Mouse (Mus musculus) CH12.LX (cell line): ENCODE data around the gene Triobp. TPM values are rescaled to one million over a fixed set of nuclear protein-coding genes. Genes with fewer than 3 reads are reported as not detected.

Experiments
- DNase-seq: peaks from one replicate; pipeline ENCODE4 v3.0.0-alpha.2; 2013; ENCODE audit errors: extremely low read depth
- H3K27ac ChIP-seq: 2 replicates; pipeline ENCODE4 v1.5.1; 2012; ENCODE audit warnings: low read depth, mild to moderate bottlenecking, control low read depth, moderate library complexity; ENCODE audit not compliant: insufficient read depth
- H3K27me3 ChIP-seq: replicated peaks from 2 replicates; pipeline ENCODE3; 2012; ENCODE audit warnings: inconsistent platforms
- H3K36me3 ChIP-seq, 2 experiments: replicated peaks in 1 of 2; 2 replicates each; pipeline versions ENCODE3 to v1.6.1; 2012; ENCODE audit warnings: inconsistent platforms in 1 of 2, low read length in 1 of 2, mild to moderate bottlenecking in 1 of 2, mixed read lengths in 1 of 2, moderate library complexity in 1 of 2; ENCODE audit not compliant: control insufficient read depth in 1 of 2, insufficient read depth in 1 of 2
- H3K4me1 ChIP-seq, 2 experiments: 2 replicates each; pipeline ENCODE4 v1.6.1; 2012; ENCODE audit warnings: inconsistent platforms in 1 of 2, moderate library complexity in 1 of 2; ENCODE audit not compliant: insufficient read depth in 2 of 2, control insufficient read depth in 1 of 2
- H3K4me2 ChIP-seq: 2 replicates; pipeline ENCODE4 v1.6.1; 2012; ENCODE audit warnings: low read depth, mild to moderate bottlenecking, control low read depth; ENCODE audit not compliant: poor library complexity, insufficient read depth, severe bottlenecking
- H3K4me3 ChIP-seq, 3 experiments: fragments of 150-350 bp in 1 of 3; sonication (generic) in 1 of 3; replicated peaks in 1 of 3; 2 replicates each; pipeline versions ENCODE3 to v1.5.1; 2011 to 2012; ENCODE audit warnings: low read depth in 2 of 3, low read length in 2 of 3, mild to moderate bottlenecking in 2 of 3, moderate library complexity in 2 of 3, control low read depth in 1 of 3, improper control_type of control experiment in 1 of 3, inconsistent platforms in 1 of 3, mixed read lengths in 1 of 3; ENCODE audit not compliant: poor library complexity in 1 of 3
- H3K79me2 ChIP-seq: replicated peaks from 2 replicates; pipeline ENCODE4 v1.6.1; 2012; ENCODE audit warnings: mild to moderate bottlenecking, moderate library complexity; ENCODE audit not compliant: control insufficient read depth, poor library complexity, insufficient read depth, severe bottlenecking; ENCODE audit errors: extremely low read depth
- H3K9ac ChIP-seq: 2 replicates; pipeline ENCODE4 v1.6.1; 2012; ENCODE audit warnings: low read depth, mild to moderate bottlenecking, control low read depth, moderate library complexity; ENCODE audit not compliant: insufficient read depth
- H3K9me3 ChIP-seq: replicated peaks from 2 replicates; pipeline ENCODE3; 2012; ENCODE audit warnings: low read length, inconsistent platforms, mixed read lengths
- CHD2 ChIP-seq: IDR thresholded peaks from 2 replicates; pipeline ENCODE4 v1.6.1; 2011; ENCODE audit warnings: low read length, improper control_type of control experiment
- ELF1 ChIP-seq: IDR thresholded peaks from 2 replicates; pipeline ENCODE4 v1.6.1; 2014; ENCODE audit warnings: low read depth, mild to moderate bottlenecking, inconsistent platforms, low read length, improper control_type of control experiment
- EP300 ChIP-seq: IDR thresholded peaks from 2 replicates; pipeline ENCODE4 v1.6.1; 2011; ENCODE audit warnings: low read length, improper control_type of control experiment
- GABPA ChIP-seq: IDR thresholded peaks from 2 replicates; pipeline ENCODE4 v1.6.1; 2012; ENCODE audit warnings: low read depth, low read length, improper control_type of control experiment, inconsistent platforms; ENCODE audit not compliant: insufficient replicate concordance
- HCFC1 ChIP-seq: IDR thresholded peaks from 2 replicates; pipeline ENCODE4 v1.6.1; 2012; ENCODE audit warnings: low read depth, mild to moderate bottlenecking, inconsistent platforms, low read length, improper control_type of control experiment
- MAFK ChIP-seq: IDR thresholded peaks from 2 replicates; pipeline ENCODE4 v1.6.1; 2011; ENCODE audit warnings: low read length, improper control_type of control experiment; ENCODE audit not compliant: insufficient replicate concordance
- MAZ ChIP-seq: IDR thresholded peaks from 2 replicates; pipeline ENCODE4 v1.6.1; 2012; ENCODE audit warnings: low read depth, mild to moderate bottlenecking, inconsistent platforms, low read length, improper control_type of control experiment, moderate library complexity
- MXI1 ChIP-seq: IDR thresholded peaks from 2 replicates; pipeline ENCODE4 v1.6.1; 2011; ENCODE audit warnings: mild to moderate bottlenecking, low read depth, low read length, improper control_type of control experiment
- NELFE ChIP-seq: IDR thresholded peaks from 2 replicates; pipeline ENCODE4 v1.6.1; 2011; ENCODE audit warnings: low read depth, low read length, improper control_type of control experiment
- PAX5 ChIP-seq: IDR thresholded peaks from 2 replicates; pipeline ENCODE4 v1.6.1; 2012; ENCODE audit warnings: low read length, inconsistent platforms, mixed read lengths
- POLR2AphosphoS2 ChIP-seq: IDR thresholded peaks from 2 replicates; pipeline ENCODE4 v1.6.1; 2011; ENCODE audit warnings: low read depth, low read length, improper control_type of control experiment
- SIN3A ChIP-seq: IDR thresholded peaks from 2 replicates; pipeline ENCODE4 v1.6.1; 2012; ENCODE audit warnings: low read length, improper control_type of control experiment, inconsistent platforms
- TCF12 ChIP-seq: IDR thresholded peaks from 2 replicates; pipeline ENCODE4 v1.6.1; 2014; ENCODE audit warnings: low read depth, mild to moderate bottlenecking, inconsistent platforms, low read length, improper control_type of control experiment
- UBTF ChIP-seq: IDR thresholded peaks from 2 replicates; pipeline ENCODE4 v1.6.1; 2012; ENCODE audit warnings: low read depth, mild to moderate bottlenecking, inconsistent platforms, low read length, improper control_type of control experiment, moderate library complexity
- USF2 ChIP-seq: conservative IDR thresholded peaks from 2 replicates; pipeline ENCODE4 v1.6.1; 2011; ENCODE audit warnings: low read depth, low read length, improper control_type of control experiment
- ZKSCAN1 ChIP-seq: IDR thresholded peaks from 2 replicates; pipeline ENCODE4 v1.6.1; 2012; ENCODE audit warnings: low read depth, inconsistent platforms, low read length, improper control_type of control experiment, borderline replicate concordance
- ZMIZ1 ChIP-seq: IDR thresholded peaks from 2 replicates; pipeline ENCODE4 v1.6.1; 2012; ENCODE audit warnings: low read depth, mild to moderate bottlenecking, inconsistent platforms, low read length, improper control_type of control experiment
- dilution Hi-C: fragments of 300-500 bp; cut with MboI; formaldehyde crosslinking; loops from 2 replicates; pipeline ENCODE4 v1.14.3; 2020; ENCODE audit warnings: low sequenced_read_pairs; ENCODE audit not compliant: extremely low pct_unique_long_range_greater_than_20kb, extremely low pct_ligation_motif_present
- in situ Hi-C: fragments of 300-500 bp; cut with MboI; formaldehyde crosslinking; loops from 3 replicates; pipeline ENCODE4 v1.14.3; 2019; ENCODE audit warnings: low sequenced_read_pairs, low pct_ligation_motif_present, low pct_unique_long_range_greater_than_20kb, mixed read lengths
- polyA plus RNA-seq: library from polyadenylated mRNA; unstranded; fragments of >175 nt; gene quantifications from 2 replicates; pipeline ENCODE4 v1.2.1, GENCODE M21; 2012; ENCODE audit warnings: low read depth; ENCODE audit not compliant: insufficient read length
- total RNA-seq, 2 experiments: library from RNA; depleted of rRNA; stranded (reverse); fragments of 300-350 nt in 1 of 2; fragments of >200 nt in 1 of 2; gene quantifications; 2 replicates each; pipeline ENCODE4 v1.2.3; 2012 to 2014

Triobp gene
- total and polyA plus RNA-seq, 3 experiments: 11.5 to 31.0 (median 25.5) TPM

DNA sequence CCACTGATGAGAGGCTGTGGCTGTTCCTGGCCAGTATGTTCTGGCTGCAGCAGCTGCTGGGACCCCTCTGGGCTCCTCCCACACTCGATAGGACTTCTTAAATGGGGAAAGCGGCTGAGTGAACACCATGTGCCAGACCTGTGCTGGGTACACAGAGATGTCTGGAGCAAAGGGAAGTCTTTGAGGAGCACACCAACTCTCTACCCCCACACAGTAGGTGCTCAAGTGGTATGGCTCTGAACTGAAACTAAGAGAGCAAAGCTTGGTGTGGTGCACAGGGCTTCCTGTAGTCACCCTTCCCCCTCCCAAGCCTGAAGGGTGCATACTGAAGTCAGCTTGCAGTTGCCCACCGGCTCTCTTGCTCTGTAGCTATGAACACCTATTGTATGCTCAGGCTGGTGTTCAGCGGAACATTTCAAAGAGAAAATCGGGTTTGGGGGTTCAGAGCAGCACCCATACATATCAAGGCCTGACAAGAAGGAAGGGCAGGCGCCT is 49.0 kb upstream of the Triobp start:
- no peak overlapping the region for H3K27ac ChIP-seq
- peak; percentile 51 for DNase-seq
- peaks cover 32 to 82% of the 10 kb centered on the region in 2 experiments for H3K4me1 ChIP-seq
- TF ChIP-seq TCF12 (no peak), ZKSCAN1 (peak; percentile 95), HCFC1 (no peak), GABPA (no peak), NELFE (no peak), POLR2AphosphoS2 (no peak), MXI1 (no peak), PAX5 (no peak), ZMIZ1 (no peak), SIN3A (no peak), ELF1 (0 out of 2 replicates have a peak, but pooled peaks have one; percentile 24), EP300 (no peak), MAFK (no peak), CHD2 (peak; percentile 51; the same call in 1 of the 2 replicates), UBTF (0 out of 2 replicates have a peak, but pooled peaks have one; percentile 19), USF2 (no peak)
- peaks cover 2 to 32% of the 10 kb centered on the region in 2 experiments for H3K36me3 ChIP-seq
- no peaks in the 10 kb centered on the region for H3K9me3 ChIP-seq
- H3K4me3 ChIP-seq: peak overlapping the region; percentile 18 to 95 (median 58)
- in situ Hi-C loops: no loop called here
- dilution Hi-C loops: no loop called here
- no peaks in the 10 kb centered on the region; the same call in 1 of the 2 replicates for H3K79me2 ChIP-seq
- H3K4me2 ChIP-seq: peak overlapping the region; percentile 81
- no peaks in the 10 kb centered on the region for H3K27me3 ChIP-seq
- peak overlapping the region; percentile 49; the same call in 1 of the 2 replicates for H3K9ac ChIP-seq

DNA sequence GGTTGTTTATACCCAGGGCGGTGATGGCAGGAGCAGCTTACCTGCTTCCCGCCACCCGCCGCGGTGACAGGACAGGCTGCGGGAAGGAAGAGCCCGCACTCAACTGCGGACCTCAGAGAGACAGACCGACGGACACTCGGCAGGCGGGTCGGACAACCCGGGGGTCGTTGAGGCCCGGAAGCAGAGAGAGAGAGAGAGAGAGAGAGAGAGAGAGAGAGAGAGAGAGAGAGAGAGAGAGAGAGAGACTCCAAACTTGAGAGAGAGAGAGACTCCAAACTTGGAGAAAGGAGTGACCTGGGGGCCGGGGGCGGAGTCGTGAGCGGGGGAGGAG is 48.1 kb upstream of the Triobp start, which contains the start of gene Gm49510:
Gene Gm49510 (plus strand): TSS at position 259 of the 331 bp plus-strand sequence.
- peaks cover 7 to 35% of the 10 kb centered on the region in 2 experiments for H3K36me3 ChIP-seq
- DNase-seq: peak; percentile 59

More for the DNA sequence above, 48.1 kb upstream of the Triobp start, which contains the start of gene Gm49510:
- dilution Hi-C loops (no loop called here), in situ Hi-C loops (no loop called here)
- Histone ChIP-seq H3K4me2 (peak within 1 kb of the TSS; percentile 81), H3K4me3 (peak within 1 kb of the TSS; percentile 70 to 95 (median 83)), H3K9ac (peak within 1 kb of the TSS; percentile 49), H3K27ac (peak within 1 kb of the TSS; percentile 51), H3K4me1 (peaks cover 25 to 82% of the 10 kb centered on the region in 2 experiments), H3K9me3 (no peaks in the 10 kb centered on the region), H3K27me3 (no peaks in the 10 kb centered on the region), H3K79me2 (no peaks in the 10 kb centered on the region; the same call in 1 of the 2 replicates)
- TF ChIP-seq TCF12 (0 out of 2 replicates have a peak, but pooled peaks have one; percentile 13), SIN3A (no peak; the same call in 1 of the 2 replicates), MAZ (peak; percentile 66; the same call in 1 of the 2 replicates)
